Mouse (Mus musculus) hindbrain, embryonic 11.5 days (tissue): ENCODE results near the gene Dnajb5. TPM values are rescaled to one million over a fixed set of nuclear protein-coding genes. Genes with fewer than 3 reads are reported as not detected.
A peak's percentile ranks its signal among the peaks of the same experiment; 100 is the strongest.

Source experiments
- ATAC-seq: fragments of 200-750 bp; cut with Nextera tagmentation; 2 replicates; pipeline ENCODE4 v1.8.0; 2017; ENCODE audit warnings: mild to moderate bottlenecking, moderate TSS enrichment, moderate library complexity; ENCODE audit not compliant: low FRiP score
- DNase-seq: peaks from one replicate; pipeline ENCODE4 v3.0.0-alpha.2; 2015; ENCODE audit warnings: low spot score
- H3K27ac ChIP-seq: fragments of 300-500 bp; sonication (generic); 2 replicates; pipeline ENCODE4 v1.5.1; 2014; ENCODE audit warnings: mild to moderate bottlenecking, low read depth, low read length
- H3K27me3 ChIP-seq: fragments of 300-500 bp; sonication (generic); 2 replicates; pipeline ENCODE4 v1.6.1; 2014; ENCODE audit warnings: mild to moderate bottlenecking, low read length, moderate library complexity, mixed read lengths; ENCODE audit not compliant: control insufficient read depth, insufficient read depth
- H3K36me3 ChIP-seq: fragments of 300-500 bp; sonication (generic); 2 replicates; pipeline ENCODE4 v1.6.1; 2014; ENCODE audit warnings: mild to moderate bottlenecking, low read length, moderate library complexity, mixed read lengths; ENCODE audit not compliant: control insufficient read depth, insufficient read depth
- H3K4me1 ChIP-seq: fragments of 300-500 bp; sonication (generic); replicated peaks from 2 replicates; pipeline ENCODE4 v1.6.1; 2014; ENCODE audit warnings: low read length, mixed read lengths; ENCODE audit not compliant: control insufficient read depth, insufficient read depth
- H3K4me2 ChIP-seq: fragments of 300-500 bp; sonication (generic); replicated peaks from 2 replicates; pipeline ENCODE4 v1.6.1; 2014; ENCODE audit warnings: mild to moderate bottlenecking, low read depth, low read length
- H3K4me3 ChIP-seq: fragments of 300-500 bp; sonication (generic); 2 replicates; pipeline ENCODE4 v1.5.1; 2014; ENCODE audit warnings: low read depth, low read length
- H3K9ac ChIP-seq: fragments of 300-500 bp; sonication (generic); 2 replicates; pipeline ENCODE4 v1.6.1; 2014; ENCODE audit warnings: low read depth, low read length
- H3K9me3 ChIP-seq: fragments of 300-500 bp; sonication (generic); 2 replicates; pipeline ENCODE4 v1.6.1; 2016; ENCODE audit warnings: low read length; ENCODE audit not compliant: control insufficient read depth
- WGBS: fragments of 180-500 bp; shearing (Covaris S2); extraction: QIAGEN DNeasy Blood & Tissue Kit; methylation state at CpG from one replicate; pipeline ENCODE4 v1.1.7; 2014; 5-methylcytosine and 5-hydroxymethylcytosine counted together
- polyA plus RNA-seq: library from polyadenylated mRNA; unstranded; fragments of >200 nt; fragmentation: Nextera tagmentation; extraction: Ambion mirVana; gene quantifications from 2 replicates; pipeline ENCODE4 v1.2.1, GENCODE M21; 2014

Gene Dnajb5
- polyA plus RNA-seq, result 23.6 and 24.4 TPM in 2 replicates

GRCm38 (mm10) chr4:42949676-42950051, at the start of gene Dnajb5:
Gene Dnajb5 (plus strand): TSS chr4:42949814.
- ATAC-seq (peak; percentile 93), DNase-seq (peak; percentile 96)
- H3K4me3 ChIP-seq, result peak within 1 kb of the TSS; percentile 81
- H3K36me3 ChIP-seq, result no peaks in the 10 kb centered on the region
- no peaks in the 10 kb centered on the region for H3K27me3 ChIP-seq
- H3K4me2 ChIP-seq, result peak within 1 kb of the TSS; percentile 79
- peak within 1 kb of the TSS; percentile 92 for H3K9ac ChIP-seq
- WGBS, result 1% methylated on average over 35 of the region's 39 CpGs
- peak within 1 kb of the TSS; percentile 95 for H3K27ac ChIP-seq
- H3K9me3 ChIP-seq, result no peaks in the 10 kb centered on the region
- H3K4me1 ChIP-seq, result peaks cover 28% of the 10 kb centered on the region

- no peaks in the 10 kb centered on the region for H3K4me1 ChIP-seq
- H3K36me3 ChIP-seq, result no peaks in the 10 kb centered on the region
- ATAC-seq (no peak), DNase-seq (no peak)
- no peak overlapping the region for H3K27ac ChIP-seq
- H3K4me3 ChIP-seq, result no peak overlapping the region
- H3K27me3 ChIP-seq, result no peaks in the 10 kb centered on the region
- no peaks in the 10 kb centered on the region for H3K9me3 ChIP-seq
- no peak overlapping the region for H3K4me2 ChIP-seq
- H3K9ac ChIP-seq, result no peak overlapping the region
- whole genome bisulfite sequencing, result 69% methylated on average over 5 of the region's 5 CpGs
Observed at GRCm38 (mm10) chr4:42900878-42901277, 48.7 kb upstream of the Dnajb5 start.

DNA sequence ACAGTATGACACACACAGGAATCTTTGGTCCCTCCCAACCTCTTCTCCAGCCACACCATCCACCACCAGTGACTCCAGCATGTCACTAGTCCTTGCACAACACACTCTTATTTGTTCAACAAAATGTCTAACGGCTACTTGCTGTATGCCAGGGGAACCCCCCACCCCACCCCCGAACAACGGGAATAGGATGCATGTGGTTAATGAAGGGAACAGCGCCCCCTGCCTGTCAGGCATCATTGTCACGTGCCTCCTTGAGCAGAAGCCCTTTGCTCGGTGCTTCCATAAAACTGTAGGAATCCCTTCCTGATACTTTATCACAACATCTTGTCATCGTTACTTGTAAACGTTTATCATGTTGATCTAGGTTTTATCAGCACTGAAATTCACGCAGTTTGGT, 47.4 kb upstream of the Dnajb5 start:
- no peak overlapping the region for H3K9ac ChIP-seq
- DNase-seq (peak; percentile 42), ATAC-seq (no peak)
- no peak overlapping the region for H3K4me2 ChIP-seq
- no peaks in the 10 kb centered on the region for H3K27me3 ChIP-seq
- no peaks in the 10 kb centered on the region for H3K4me1 ChIP-seq
- H3K4me3 ChIP-seq, result no peak overlapping the region
- H3K27ac ChIP-seq, result no peak overlapping the region
- H3K9me3 ChIP-seq, result no peaks in the 10 kb centered on the region
- WGBS, result 63% methylated on average over 9 of the region's 9 CpGs
- H3K36me3 ChIP-seq, result no peaks in the 10 kb centered on the region

GRCm38 (mm10) chr4:42902730-42903129, 46.9 kb upstream of the Dnajb5 start:
- no peak overlapping the region for H3K4me2 ChIP-seq
- DNase-seq (no peak), ATAC-seq (no peak)
- H3K9ac ChIP-seq, result no peak overlapping the region
- H3K27me3 ChIP-seq, result no peaks in the 10 kb centered on the region
- WGBS, result 94% methylated on average over 5 of the region's 5 CpGs
- H3K36me3 ChIP-seq, result no peaks in the 10 kb centered on the region
- no peaks in the 10 kb centered on the region for H3K4me1 ChIP-seq
- no peak overlapping the region for H3K4me3 ChIP-seq
- no peaks in the 10 kb centered on the region for H3K9me3 ChIP-seq
- no peak overlapping the region for H3K27ac ChIP-seq

- Histone ChIP-seq H3K9me3 (no peaks in the 10 kb centered on the region), H3K36me3 (no peaks in the 10 kb centered on the region), H3K27ac (no peak overlapping the region), H3K27me3 (no peaks in the 10 kb centered on the region), H3K4me1 (no peaks in the 10 kb centered on the region), H3K4me2 (no peak overlapping the region), H3K4me3 (no peak overlapping the region), H3K9ac (no peak overlapping the region)
- no peak for ATAC-seq
- WGBS, result 75% methylated on average over 1 of the region's 1 CpGs
- DNase-seq, result no peak
Observed at GRCm38 (mm10) chr4:42903942-42904341, 45.7 kb upstream of the Dnajb5 start.

DNA sequence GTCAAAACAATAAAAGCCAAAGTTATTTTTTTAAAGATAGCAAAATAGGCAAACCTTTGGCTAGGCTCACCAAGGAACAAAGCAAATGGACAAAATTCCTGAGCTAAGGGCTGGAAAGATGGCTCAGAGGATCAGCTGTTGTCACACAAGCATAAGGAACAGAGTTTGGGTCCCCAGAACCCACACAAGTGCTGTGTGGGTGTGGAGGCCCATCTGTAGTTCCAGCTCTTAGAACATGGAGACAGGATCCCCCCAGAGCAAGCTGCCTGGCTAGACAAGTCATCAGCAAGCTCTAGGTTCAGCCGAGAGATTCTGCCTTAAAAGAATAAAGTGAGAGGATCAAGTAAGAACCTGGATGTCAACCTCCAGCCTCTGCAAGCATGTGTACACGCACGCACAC, 45.1 kb upstream of the Dnajb5 start:
- no peaks in the 10 kb centered on the region for H3K9me3 ChIP-seq
- WGBS, result 97% methylated on average over 3 of the region's 3 CpGs
- no peaks in the 10 kb centered on the region for H3K27me3 ChIP-seq
- H3K4me3 ChIP-seq, result no peak overlapping the region
- no peaks in the 10 kb centered on the region for H3K36me3 ChIP-seq
- H3K27ac ChIP-seq, result no peak overlapping the region
- no peak overlapping the region for H3K9ac ChIP-seq
- ATAC-seq, result no peak
- DNase-seq, result no peak
- no peak overlapping the region for H3K4me2 ChIP-seq
- H3K4me1 ChIP-seq, result no peaks in the 10 kb centered on the region

DNA sequence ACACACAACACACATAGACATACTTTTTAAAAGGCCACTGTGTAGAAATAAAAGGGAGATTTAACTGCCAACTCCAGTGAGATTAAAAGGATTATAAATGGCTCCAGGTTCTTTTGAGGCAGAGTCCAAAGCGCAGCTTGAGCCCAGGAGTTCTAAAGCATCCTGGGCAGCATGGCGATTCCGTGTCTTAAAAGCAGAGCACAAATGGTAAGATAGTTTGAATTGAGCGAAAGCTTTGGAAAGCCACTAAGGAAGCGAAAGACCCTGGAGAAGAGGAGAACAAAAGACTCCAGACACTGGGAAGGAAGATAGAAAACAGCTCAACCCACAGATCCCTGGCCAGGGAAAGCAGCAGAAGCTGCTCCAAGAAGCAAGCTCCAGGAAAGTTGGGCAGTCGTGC, 44.6 kb upstream of the Dnajb5 start:
- no peak for ATAC-seq
- H3K4me3 ChIP-seq, result no peak overlapping the region
- no peak overlapping the region for H3K4me2 ChIP-seq
- no peak overlapping the region for H3K9ac ChIP-seq
- no peak for DNase-seq
- no peaks in the 10 kb centered on the region for H3K27me3 ChIP-seq
- no peaks in the 10 kb centered on the region for H3K9me3 ChIP-seq
- no peak overlapping the region for H3K27ac ChIP-seq
- H3K36me3 ChIP-seq, result no peaks in the 10 kb centered on the region
- H3K4me1 ChIP-seq, result no peaks in the 10 kb centered on the region
- WGBS, result 76% methylated on average over 6 of the region's 6 CpGs

GRCm38 (mm10) chr4:42913391-42913790, 36.2 kb upstream of the Dnajb5 start:
- Histone ChIP-seq H3K4me2 (no peak overlapping the region), H3K9me3 (no peaks in the 10 kb centered on the region), H3K27ac (no peak overlapping the region), H3K36me3 (no peaks in the 10 kb centered on the region), H3K27me3 (peaks cover 20% of the 10 kb centered on the region), H3K4me1 (peaks cover 3% of the 10 kb centered on the region; the same call in 1 of the 2 replicates), H3K9ac (no peak overlapping the region), H3K4me3 (no peak overlapping the region)
- DNase-seq (no peak), ATAC-seq (no peak)
- 55% methylated on average over 10 of the region's 10 CpGs for WGBS

GRCm38 (mm10) chr4:42915311-42915710, 34.3 kb upstream of the Dnajb5 start:
- H3K27ac ChIP-seq, result no peak overlapping the region
- no peak overlapping the region for H3K4me2 ChIP-seq
- peaks cover 22% of the 10 kb centered on the region for H3K27me3 ChIP-seq
- WGBS, result 83% methylated on average over 12 of the region's 12 CpGs
- no peak for DNase-seq
- H3K4me3 ChIP-seq, result no peak overlapping the region
- no peaks in the 10 kb centered on the region for H3K36me3 ChIP-seq
- ATAC-seq, result no peak
- H3K9ac ChIP-seq, result no peak overlapping the region
- no peaks in the 10 kb centered on the region for H3K9me3 ChIP-seq
- peaks cover 3% of the 10 kb centered on the region; the same call in 1 of the 2 replicates for H3K4me1 ChIP-seq
